Mouse (Mus musculus): ENCODE data around the gene Agt. TPM values are rescaled to one million over a fixed set of nuclear protein-coding genes. Genes with fewer than 3 reads are reported as not detected.

Gene Agt
- polyA plus RNA-seq (2015; fragmentation: Nextera tagmentation; extraction: Ambion mirVana), result 2.7 and 10.9 TPM in 2 replicates

- ATAC-seq, result no peak; the same call in 1 of the 2 replicates
- no peak within 1 kb of the TSS for H3K27ac ChIP-seq (ENCODE audit: low read depth, low read length)
- no peak within 1 kb of the TSS for H3K4me2 ChIP-seq (ENCODE audit: low read length)
- no peaks in the 10 kb centered on the region for H3K36me3 ChIP-seq (ENCODE audit: control insufficient read depth, insufficient read depth, low read length)
- no peaks in the 10 kb centered on the region for H3K9me3 ChIP-seq (ENCODE audit: control insufficient read depth, low read length)
- no peak within 1 kb of the TSS for H3K9ac ChIP-seq (ENCODE audit: low read depth, low read length)
- H3K4me3 ChIP-seq (ENCODE audit: low read length), result no peak within 1 kb of the TSS
- H3K27me3 ChIP-seq (replicated peaks; ENCODE audit: control insufficient read depth, insufficient read depth, low read length), result no peaks in the 10 kb centered on the region
- 84% methylated on average over 2 of the region's 2 CpGs for WGBS
- H3K4me1 ChIP-seq (ENCODE audit: control insufficient read depth, insufficient read depth, low read depth, low read length), result peaks cover 9% of the 10 kb centered on the region
Measured at GRCm38 (mm10) chr8:124569593-124569992, at the start of gene Agt. Gene Agt, minus strand, starts transcription at chr8:124569706.

GRCm38 (mm10) chr8:124618252-124618651 lies 48.7 kb upstream of the Agt start:
- no peaks in the 10 kb centered on the region for H3K27me3 ChIP-seq (replicated peaks; ENCODE audit: control insufficient read depth, insufficient read depth, low read length)
- 51% methylated on average over 9 of the region's 9 CpGs for WGBS
- H3K4me3 ChIP-seq (ENCODE audit: low read length), result no peak overlapping the region
- H3K27ac ChIP-seq (ENCODE audit: low read depth, low read length), result no peak overlapping the region
- H3K9me3 ChIP-seq (ENCODE audit: control insufficient read depth, low read length), result no peaks in the 10 kb centered on the region
- peaks cover 5% of the 10 kb centered on the region for H3K4me1 ChIP-seq (ENCODE audit: control insufficient read depth, insufficient read depth, low read depth, low read length)
- H3K9ac ChIP-seq (ENCODE audit: low read depth, low read length), result no peak overlapping the region
- no peaks in the 10 kb centered on the region for H3K36me3 ChIP-seq (ENCODE audit: control insufficient read depth, insufficient read depth, low read length)
- no peak overlapping the region for H3K4me2 ChIP-seq (ENCODE audit: low read length)
- ATAC-seq, result no peak

GRCm38 (mm10) chr8:124617266-124617869 lies 47.9 kb upstream of the Agt start:
- peak overlapping the region; percentile 65 for H3K9ac ChIP-seq (ENCODE audit: low read depth, low read length)
- ATAC-seq, result peak; percentile 55
- H3K36me3 ChIP-seq (ENCODE audit: control insufficient read depth, insufficient read depth, low read length), result no peaks in the 10 kb centered on the region
- peak overlapping the region; percentile 41 for H3K4me3 ChIP-seq (ENCODE audit: low read length)
- WGBS, result 12% methylated on average over 17 of the region's 17 CpGs
- H3K4me2 ChIP-seq (ENCODE audit: low read length), result peak overlapping the region; percentile 74
- peaks cover 5% of the 10 kb centered on the region for H3K4me1 ChIP-seq (ENCODE audit: control insufficient read depth, insufficient read depth, low read depth, low read length)
- H3K27ac ChIP-seq (ENCODE audit: low read depth, low read length), result peak overlapping the region; percentile 61; the same call in 1 of the 2 replicates
- no peaks in the 10 kb centered on the region for H3K9me3 ChIP-seq (ENCODE audit: control insufficient read depth, low read length)
- no peaks in the 10 kb centered on the region for H3K27me3 ChIP-seq (replicated peaks; ENCODE audit: control insufficient read depth, insufficient read depth, low read length)

GRCm38 (mm10) chr8:124614325-124614724 lies 44.8 kb upstream of the Agt start:
- Histone ChIP-seq H3K4me1 (ENCODE audit: control insufficient read depth, insufficient read depth, low read depth, low read length) (peaks cover 5% of the 10 kb centered on the region), H3K36me3 (ENCODE audit: control insufficient read depth, insufficient read depth, low read length) (no peaks in the 10 kb centered on the region), H3K9me3 (ENCODE audit: control insufficient read depth, low read length) (no peaks in the 10 kb centered on the region), H3K27me3 (replicated peaks; ENCODE audit: control insufficient read depth, insufficient read depth, low read length) (no peaks in the 10 kb centered on the region), H3K27ac (ENCODE audit: low read depth, low read length) (no peak overlapping the region), H3K9ac (ENCODE audit: low read depth, low read length) (no peak overlapping the region), H3K4me3 (ENCODE audit: low read length) (no peak overlapping the region), H3K4me2 (ENCODE audit: low read length) (no peak overlapping the region)
- no peak for ATAC-seq
- WGBS, result 71% methylated on average over 6 of the region's 6 CpGs

GRCm38 (mm10) chr8:124608972-124609353 lies 39.5 kb upstream of the Agt start:
- Histone ChIP-seq H3K27ac (ENCODE audit: low read depth, low read length) (no peak overlapping the region), H3K4me3 (ENCODE audit: low read length) (no peak overlapping the region), H3K4me2 (ENCODE audit: low read length) (no peak overlapping the region), H3K4me1 (ENCODE audit: control insufficient read depth, insufficient read depth, low read depth, low read length) (no peaks in the 10 kb centered on the region), H3K9me3 (ENCODE audit: control insufficient read depth, low read length) (no peaks in the 10 kb centered on the region), H3K36me3 (ENCODE audit: control insufficient read depth, insufficient read depth, low read length) (no peaks in the 10 kb centered on the region), H3K27me3 (replicated peaks; ENCODE audit: control insufficient read depth, insufficient read depth, low read length) (no peaks in the 10 kb centered on the region), H3K9ac (ENCODE audit: low read depth, low read length) (no peak overlapping the region)
- WGBS, result 71% methylated on average over 9 of the region's 9 CpGs
- ATAC-seq, result no peak

- Histone ChIP-seq H3K9ac (ENCODE audit: low read depth, low read length) (no peak overlapping the region), H3K27me3 (replicated peaks; ENCODE audit: control insufficient read depth, insufficient read depth, low read length) (no peaks in the 10 kb centered on the region), H3K4me1 (ENCODE audit: control insufficient read depth, insufficient read depth, low read depth, low read length) (no peaks in the 10 kb centered on the region), H3K4me2 (ENCODE audit: low read length) (no peak overlapping the region), H3K4me3 (ENCODE audit: low read length) (no peak overlapping the region), H3K27ac (ENCODE audit: low read depth, low read length) (no peak overlapping the region), H3K9me3 (ENCODE audit: control insufficient read depth, low read length) (no peaks in the 10 kb centered on the region), H3K36me3 (ENCODE audit: control insufficient read depth, insufficient read depth, low read length) (no peaks in the 10 kb centered on the region)
- 75% methylated on average over 13 of the region's 13 CpGs for WGBS
- no peak for ATAC-seq
Measured at GRCm38 (mm10) chr8:124608239-124608971, 38.9 kb upstream of the Agt start.

- 73% methylated on average over 5 of the region's 5 CpGs for WGBS
- Histone ChIP-seq H3K4me2 (ENCODE audit: low read length) (no peak overlapping the region), H3K27me3 (replicated peaks; ENCODE audit: control insufficient read depth, insufficient read depth, low read length) (no peaks in the 10 kb centered on the region), H3K4me3 (ENCODE audit: low read length) (no peak overlapping the region), H3K36me3 (ENCODE audit: control insufficient read depth, insufficient read depth, low read length) (no peaks in the 10 kb centered on the region), H3K9ac (ENCODE audit: low read depth, low read length) (no peak overlapping the region), H3K9me3 (ENCODE audit: control insufficient read depth, low read length) (no peaks in the 10 kb centered on the region), H3K27ac (ENCODE audit: low read depth, low read length) (no peak overlapping the region), H3K4me1 (ENCODE audit: control insufficient read depth, insufficient read depth, low read depth, low read length) (no peaks in the 10 kb centered on the region)
- no peak for ATAC-seq
Measured at GRCm38 (mm10) chr8:124604066-124604465, 34.6 kb upstream of the Agt start.

GRCm38 (mm10) chr8:124589393-124589792 lies 19.9 kb upstream of the Agt start:
- Histone ChIP-seq H3K4me3 (ENCODE audit: low read length) (no peak overlapping the region), H3K27me3 (replicated peaks; ENCODE audit: control insufficient read depth, insufficient read depth, low read length) (no peaks in the 10 kb centered on the region), H3K9ac (ENCODE audit: low read depth, low read length) (no peak overlapping the region), H3K4me1 (ENCODE audit: control insufficient read depth, insufficient read depth, low read depth, low read length) (no peaks in the 10 kb centered on the region), H3K36me3 (ENCODE audit: control insufficient read depth, insufficient read depth, low read length) (no peaks in the 10 kb centered on the region), H3K4me2 (ENCODE audit: low read length) (no peak overlapping the region), H3K27ac (ENCODE audit: low read depth, low read length) (no peak overlapping the region), H3K9me3 (ENCODE audit: control insufficient read depth, low read length) (no peaks in the 10 kb centered on the region)
- WGBS, result 79% methylated on average over 4 of the region's 4 CpGs
- no peak for ATAC-seq

GRCm38 (mm10) chr8:124586556-124586955 lies 17.1 kb upstream of the Agt start:
- H3K27me3 ChIP-seq (replicated peaks; ENCODE audit: control insufficient read depth, insufficient read depth, low read length), result no peaks in the 10 kb centered on the region
- no peaks in the 10 kb centered on the region for H3K9me3 ChIP-seq (ENCODE audit: control insufficient read depth, low read length)
- H3K36me3 ChIP-seq (ENCODE audit: control insufficient read depth, insufficient read depth, low read length), result no peaks in the 10 kb centered on the region
- H3K4me1 ChIP-seq (ENCODE audit: control insufficient read depth, insufficient read depth, low read depth, low read length), result no peaks in the 10 kb centered on the region
- H3K27ac ChIP-seq (ENCODE audit: low read depth, low read length), result no peak overlapping the region
- no peak for ATAC-seq
- H3K9ac ChIP-seq (ENCODE audit: low read depth, low read length), result no peak overlapping the region
- 78% methylated on average over 2 of the region's 2 CpGs for WGBS
- H3K4me3 ChIP-seq (ENCODE audit: low read length), result no peak overlapping the region
- H3K4me2 ChIP-seq (ENCODE audit: low read length), result no peak overlapping the region
